Mouse (Mus musculus): ENCODE results near the gene Hnrnpm. TPM values are rescaled to one million over a fixed set of nuclear protein-coding genes. Genes with fewer than 3 reads are reported as not detected.

The Hnrnpm gene
- total and polyA plus RNA-seq, 3 experiments, result 174 to 756 (median 207) TPM

GRCm38 (mm10) chr17:33645073-33645472 is 41.6 kb downstream of the Hnrnpm start:
- Histone ChIP-seq H3K27me3 (replicated peaks) (no peaks in the 10 kb centered on the region), H3K4me3 (replicated peaks in 1 of 3; ENCODE audit: low read depth in 2 of 3, low read length in 2 of 3, poor library complexity in 1 of 3) (no peak overlapping the region), H3K9ac (ENCODE audit: insufficient read depth, low read depth) (no peak overlapping the region), H3K27ac (ENCODE audit: insufficient read depth, low read depth) (no peak overlapping the region), H3K4me1 (ENCODE audit: control insufficient read depth in 1 of 2, insufficient read depth in 2 of 2) (peaks cover 0 to 16% of the 10 kb centered on the region in 2 experiments; a peak in 2 of 4 replicates), H3K4me2 (ENCODE audit: insufficient read depth, low read depth, poor library complexity, severe bottlenecking) (no peak overlapping the region), H3K36me3 (replicated peaks in 1 of 2; ENCODE audit: control insufficient read depth in 1 of 2, insufficient read depth in 1 of 2, low read length in 1 of 2) (peaks cover 65 to 97% of the 10 kb centered on the region in 2 experiments), H3K9me3 (replicated peaks; ENCODE audit: low read length) (no peaks in the 10 kb centered on the region), H3K79me2 (replicated peaks; ENCODE audit: control insufficient read depth, extremely low read depth, insufficient read depth, poor library complexity, severe bottlenecking) (no peaks in the 10 kb centered on the region)
- TF ChIP-seq USF1 (IDR thresholded peaks at IDR 0.05; ENCODE audit: low read depth, low read length) (no peak), ZC3H11A (IDR thresholded peaks at IDR 0.05; ENCODE audit: low read depth, low read length) (no peak), POLR2A (IDR thresholded peaks at IDR 0.05; ENCODE audit: low read depth, low read length) (no peak), PAX5 (IDR thresholded peaks at IDR 0.05; ENCODE audit: low read length) (no peak), CTCF (conservative IDR thresholded peaks at IDR 0.05 in 1 of 2, IDR thresholded peaks at IDR 0.05 in 1 of 2; ENCODE audit: low read depth in 2 of 2, low read length in 2 of 2) (no peak), POLR2AphosphoS2 (IDR thresholded peaks at IDR 0.05; ENCODE audit: low read depth, low read length) (no peak)
- in situ Hi-C loops (cut with MboI; ENCODE audit: low pct_ligation_motif_present, low pct_unique_long_range_greater_than_20kb, low sequenced_read_pairs), result no loop called here
- dilution Hi-C loops (cut with MboI; ENCODE audit: extremely low pct_ligation_motif_present, extremely low pct_unique_long_range_greater_than_20kb, low sequenced_read_pairs), result no loop called here
- DNase-seq (ENCODE audit: extremely low read depth), result no peak

- TF ChIP-seq USF1 (IDR thresholded peaks at IDR 0.05; ENCODE audit: low read depth, low read length) (no peak), MAZ (IDR thresholded peaks at IDR 0.05; ENCODE audit: low read depth, low read length) (no peak), EP300 (IDR thresholded peaks at IDR 0.05; ENCODE audit: low read length) (no peak), ZKSCAN1 (IDR thresholded peaks at IDR 0.05; ENCODE audit: borderline replicate concordance, low read depth, low read length) (no peak), MYC (IDR thresholded peaks at IDR 0.05; ENCODE audit: low read depth, low read length) (no peak), JUND (conservative IDR thresholded peaks at IDR 0.05; ENCODE audit: low read depth, low read length) (no peak), ETS1 (conservative IDR thresholded peaks at IDR 0.05; ENCODE audit: low read depth, low read length) (no peak), RCOR1 (conservative IDR thresholded peaks at IDR 0.05; ENCODE audit: low read depth, low read length) (no peak), TBP (conservative IDR thresholded peaks at IDR 0.05; ENCODE audit: low read depth, low read length) (no peak), UBTF (IDR thresholded peaks at IDR 0.05; ENCODE audit: low read depth, low read length) (no peak), ZNF384 (IDR thresholded peaks at IDR 0.05; ENCODE audit: low read depth, low read length) (no peak)
- Histone ChIP-seq H3K27ac (ENCODE audit: insufficient read depth, low read depth) (no peak overlapping the region), H3K9me3 (replicated peaks; ENCODE audit: low read length) (no peaks in the 10 kb centered on the region), H3K4me2 (ENCODE audit: insufficient read depth, low read depth, poor library complexity, severe bottlenecking) (no peak overlapping the region), H3K9ac (ENCODE audit: insufficient read depth, low read depth) (no peak overlapping the region), H3K4me3 (replicated peaks in 1 of 3; ENCODE audit: low read depth in 2 of 3, low read length in 2 of 3, poor library complexity in 1 of 3) (no peak overlapping the region), H3K36me3 (replicated peaks in 1 of 2; ENCODE audit: control insufficient read depth in 1 of 2, insufficient read depth in 1 of 2, low read length in 1 of 2) (peaks cover 55 to 87% of the 10 kb centered on the region in 2 experiments), H3K27me3 (replicated peaks) (no peaks in the 10 kb centered on the region), H3K4me1 (ENCODE audit: control insufficient read depth in 1 of 2, insufficient read depth in 2 of 2) (peaks cover 0 to 22% of the 10 kb centered on the region in 2 experiments; a peak in 2 of 4 replicates), H3K79me2 (replicated peaks; ENCODE audit: control insufficient read depth, extremely low read depth, insufficient read depth, poor library complexity, severe bottlenecking) (no peaks in the 10 kb centered on the region)
- DNase-seq (ENCODE audit: extremely low read depth), result no peak
- dilution Hi-C loops (cut with MboI; ENCODE audit: extremely low pct_ligation_motif_present, extremely low pct_unique_long_range_greater_than_20kb, low sequenced_read_pairs) (no loop called here), in situ Hi-C loops (cut with MboI; ENCODE audit: low pct_ligation_motif_present, low pct_unique_long_range_greater_than_20kb, low sequenced_read_pairs) (no loop called here)
These were observed 42.6 kb downstream of the Hnrnpm start for GRCm38 (mm10) chr17:33644068-33644467.
